ENCODE assay signal across 8 mouse cellular contexts in genomic region chr8:108887256-108887615, GRCm38 (mm10).
DNase-seq lines count a peak whose midpoint lies in the region; ATAC-seq lines count a peak whose summit lies in the region.

No protein-coding gene starts in this region.

- H3K4me2 ChIP-seq in forebrain, embryonic 16.5 days (ENCODE audit: low read length): no peak overlapping the region
- no peak overlapping the region for H3K4me2 ChIP-seq in neural tube, embryonic 11.5 days (ENCODE audit: low read depth)

- 75% methylated on average over 14 of the region's 14 CpGs for WGBS in forebrain, embryonic 10.5 days
- 50% methylated on average over 14 of the region's 14 CpGs for WGBS in forebrain, embryonic 16.5 days
- WGBS in neural tube, embryonic 11.5 days: 78% methylated on average over 14 of the region's 14 CpGs

- peaks cover 78% of the 10 kb centered on the region for H3K4me1 ChIP-seq in forebrain, embryonic 10.5 days
- peaks cover 45% of the 10 kb centered on the region for H3K4me1 ChIP-seq in forebrain, embryonic 16.5 days (replicated peaks; ENCODE audit: control insufficient read depth, insufficient read depth, low read length)
- H3K4me1 ChIP-seq in neural tube, embryonic 11.5 days (ENCODE audit: control insufficient read depth, insufficient read depth, low read length): peaks cover 38% of the 10 kb centered on the region

- no peak overlapping the region; the same call in 1 of the 2 replicates for H3K4me3 ChIP-seq in forebrain, embryonic 10.5 days
- no peak overlapping the region for H3K4me3 ChIP-seq in forebrain, embryonic 16.5 days (replicated peaks; ENCODE audit: low read length)
- H3K4me3 ChIP-seq in neural tube, embryonic 11.5 days (ENCODE audit: low read depth, low read length): no peak overlapping the region

- H3K36me3 ChIP-seq in forebrain, embryonic 10.5 days (replicated peaks): peaks cover 13% of the 10 kb centered on the region; the same call in 1 of the 2 replicates
- no peaks in the 10 kb centered on the region for H3K36me3 ChIP-seq in forebrain, embryonic 16.5 days (ENCODE audit: control insufficient read depth, insufficient read depth)
- H3K36me3 ChIP-seq in neural tube, embryonic 11.5 days (ENCODE audit: control insufficient read depth, insufficient read depth, low read length): no peaks in the 10 kb centered on the region

- peaks cover 71% of the 10 kb centered on the region for H3K27me3 ChIP-seq in forebrain, embryonic 10.5 days (ENCODE audit: poor library complexity, severe bottlenecking)
- peaks cover 3% of the 10 kb centered on the region; the same call in 1 of the 2 replicates for H3K27me3 ChIP-seq in forebrain, embryonic 16.5 days (replicated peaks; ENCODE audit: control insufficient read depth, insufficient read depth, low read length)
- H3K27me3 ChIP-seq in neural tube, embryonic 11.5 days (ENCODE audit: control insufficient read depth, insufficient read depth, low read length): no peaks in the 10 kb centered on the region

- no peak overlapping the region for H3K9ac ChIP-seq in forebrain, embryonic 16.5 days (replicated peaks; ENCODE audit: low read depth, low read length)
- peak overlapping the region; percentile 30 for H3K9ac ChIP-seq in neural tube, embryonic 11.5 days (ENCODE audit: low read length)

- H3K27ac ChIP-seq in forebrain, embryonic 10.5 days: peak overlapping the region; percentile 26; the same call in 1 of the 2 replicates
- no peak overlapping the region for H3K27ac ChIP-seq in forebrain, embryonic 16.5 days (ENCODE audit: low read length)
- no peak overlapping the region for H3K27ac ChIP-seq in neural tube, embryonic 11.5 days (ENCODE audit: low read depth, low read length)

- no peak for ATAC-seq in forebrain, embryonic 16.5 days
- no peak for ATAC-seq in neural tube, embryonic 11.5 days (ENCODE audit: insufficient read depth, low FRiP score, low TSS enrichment)
- peak; percentile 56 for ATAC-seq in megakaryocyte progenitor cell, adult 5-6 weeks (replicated peaks; ENCODE audit: poor library complexity)

- no peaks in the 10 kb centered on the region for H3K9me3 ChIP-seq in forebrain, embryonic 10.5 days
- no peaks in the 10 kb centered on the region for H3K9me3 ChIP-seq in forebrain, embryonic 16.5 days (ENCODE audit: control insufficient read depth, low read length)
- H3K9me3 ChIP-seq in neural tube, embryonic 11.5 days (ENCODE audit: control insufficient read depth, low read length): no peaks in the 10 kb centered on the region

- DNase-seq in forebrain, embryonic 10.5 days (ENCODE audit: extremely low spot score, low spot score): no peak
- no peak for DNase-seq in neural tube, embryonic 11.5 days (ENCODE audit: low spot score)
- no peak for DNase-seq in neural tube, embryonic 10.5 days (ENCODE audit: extremely low spot score, low spot score)
- peak; percentile 78 to 89 for DNase-seq in thymus, postnatal 36 days
- no peak for DNase-seq in urinary bladder, postnatal 25 days (ENCODE audit: low spot score)
- no peak for DNase-seq in cerebellum, adult 8-10 months

Comparison
In these comparisons a context has a peak if more than half of its experiments do, and no peak if none do; other contexts are left out.
1. DNase-seq: peak in thymus, postnatal 36 days (2 of 2); none in forebrain, embryonic 10.5 days (single experiment), neural tube, embryonic 11.5 days (single experiment), neural tube, embryonic 10.5 days (single experiment), urinary bladder, postnatal 25 days (single experiment) and cerebellum, adult 8-10 months (single experiment).